ENCODE assay signal across 8 mouse cellular contexts in genomic region chr4:143118843-143119242, GRCm38 (mm10).
DNase-seq lines count a peak whose midpoint lies in the region; ATAC-seq and TF ChIP-seq lines count a peak whose summit lies in the region.

No protein-coding gene starts in this region.

- ATAC-seq in heart, embryonic 11.5 days (replicated peaks; ENCODE audit: insufficient number of reproducible peaks, low FRiP score, low TSS enrichment): no peak
- peak; percentile 48 for ATAC-seq in stomach, postnatal 0 days (ENCODE audit: low FRiP score, low TSS enrichment)

- peaks cover 16% of the 10 kb centered on the region for H3K4me1 ChIP-seq in heart, embryonic 11.5 days (ENCODE audit: control insufficient read depth, insufficient read depth, low read length)
- H3K4me1 ChIP-seq in stomach, postnatal 0 days (replicated peaks; ENCODE audit: control insufficient read depth, insufficient read depth): 0 out of 2 replicates have a peak, but pooled peaks cover 4% of the 10 kb centered on the region

- H3K27me3 ChIP-seq in heart, embryonic 11.5 days (ENCODE audit: control insufficient read depth, insufficient read depth, low read length): no peaks in the 10 kb centered on the region
- no peaks in the 10 kb centered on the region for H3K27me3 ChIP-seq in stomach, postnatal 0 days (ENCODE audit: control insufficient read depth, insufficient read depth, low read length)

- peak; percentile 81 to 89 for DNase-seq in heart, adult 18-20 months
- DNase-seq in adrenal gland, adult 8-10 months: peak; percentile 72
- peak; percentile 79 to 89 for DNase-seq in gastrocnemius, adult 8-10 months (ENCODE audit: low spot score in 2 of 2)
- DNase-seq in kidney, postnatal 14 days: peak; percentile 59
- DNase-seq in stomach, postnatal 0 days (ENCODE audit: low spot score): peak; percentile 54
- DNase-seq in right cerebral cortex, postnatal 4 days: no peak
- DNase-seq in right cerebral cortex, postnatal 36 days (ENCODE audit: low spot score in 2 of 2): no peak

- no peak overlapping the region for H3K4me2 ChIP-seq in heart, embryonic 11.5 days
- H3K4me2 ChIP-seq in stomach, postnatal 0 days (replicated peaks; ENCODE audit: low read depth): no peak overlapping the region

- no peak for TF ChIP-seq CTCF in stomach, postnatal 0 days (IDR thresholded peaks at IDR 0.05; ENCODE audit: low read depth)

- H3K36me3 ChIP-seq in heart, embryonic 11.5 days (ENCODE audit: control insufficient read depth, insufficient read depth, low read length): no peaks in the 10 kb centered on the region
- H3K36me3 ChIP-seq in stomach, postnatal 0 days (ENCODE audit: control insufficient read depth, insufficient read depth, low read length): no peaks in the 10 kb centered on the region

- 68% methylated on average over 4 of the region's 4 CpGs for WGBS in heart, embryonic 11.5 days (ENCODE audit: insufficient replicate concordance)
- WGBS in stomach, postnatal 0 days: 47% methylated on average over 4 of the region's 4 CpGs

- no peaks in the 10 kb centered on the region for H3K9me3 ChIP-seq in heart, embryonic 11.5 days (replicated peaks; ENCODE audit: control insufficient read depth, low read length)
- no peaks in the 10 kb centered on the region for H3K9me3 ChIP-seq in stomach, postnatal 0 days (ENCODE audit: control insufficient read depth, low read length)

- H3K4me3 ChIP-seq in heart, embryonic 11.5 days (ENCODE audit: low read depth, low read length): no peak overlapping the region
- H3K4me3 ChIP-seq in stomach, postnatal 0 days (ENCODE audit: low read depth, low read length): no peak overlapping the region

- no peak overlapping the region for H3K9ac ChIP-seq in heart, embryonic 11.5 days (ENCODE audit: low read depth, low read length)
- no peak overlapping the region for H3K9ac ChIP-seq in stomach, postnatal 0 days (ENCODE audit: low read length)

- TF ChIP-seq EP300 in stomach, postnatal 0 days (optimal IDR thresholded peaks at IDR 0.05): no peak

- H3K27ac ChIP-seq in heart, embryonic 11.5 days (ENCODE audit: low read depth, low read length): no peak overlapping the region
- H3K27ac ChIP-seq in stomach, postnatal 0 days (replicated peaks): no peak overlapping the region

Comparison
In these comparisons a context has a peak if more than half of its experiments do, and no peak if none do; other contexts are left out.
1. DNase-seq: peak in heart, adult 18-20 months (2 of 2), adrenal gland, adult 8-10 months (single experiment), gastrocnemius, adult 8-10 months (2 of 2), kidney, postnatal 14 days (single experiment) and stomach, postnatal 0 days (single experiment); none in right cerebral cortex, postnatal 4 days (single experiment) and right cerebral cortex, postnatal 36 days (0 of 2).